Mouse (Mus musculus) gastrocnemius, adult 8-10 months (tissue): ENCODE data around the gene Anapc4. TPM values are rescaled to one million over a fixed set of nuclear protein-coding genes. Genes with fewer than 3 reads are reported as not detected.

Source experiments
- DNase-seq, 2 experiments: peaks; one replicate each; pipeline ENCODE4 v3.0.0; 2022; ENCODE audit warnings: low spot score in 2 of 2
- total RNA-seq, 4 experiments: library from RNA; stranded (reverse); gene quantifications; 2 replicates each; pipeline ENCODE4 v1.2.4; 2022

The Anapc4 gene
- total RNA-seq, 4 experiments from 2014 or later, result 24.9 to 35.0 (median 28.4) TPM

GRCm38 (mm10) chr5:52868918-52869703 lies 35.3 kb downstream of the Anapc4 start:
- DNase-seq, result no peak

- no peak for DNase-seq
Measured at GRCm38 (mm10) chr5:52871461-52871860, 37.6 kb downstream of the Anapc4 start.

- DNase-seq, result no peak
Measured at GRCm38 (mm10) chr5:52871986-52872385, 38.2 kb downstream of the Anapc4 start.

GRCm38 (mm10) chr5:52878847-52879246 lies 45.0 kb downstream of the Anapc4 start:
- no peak for DNase-seq

GRCm38 (mm10) chr5:52879926-52880325 lies 46.1 kb downstream of the Anapc4 start:
- DNase-seq, result no peak

- no peak for DNase-seq
Measured at GRCm38 (mm10) chr5:52882446-52882845, 48.6 kb downstream of the Anapc4 start.

GRCm38 (mm10) chr5:52887085-52887484 lies 53.3 kb downstream of the Anapc4 start:
- no peak for DNase-seq

GRCm38 (mm10) chr5:52889919-52890318 lies 56.1 kb downstream of the Anapc4 start:
- no peak for DNase-seq

- DNase-seq, result no peak
Measured at GRCm38 (mm10) chr5:52891949-52892835, 58.4 kb downstream of the Anapc4 start.

GRCm38 (mm10) chr5:52893938-52894337 lies 60.1 kb downstream of the Anapc4 start:
- no peak for DNase-seq

- no peak for DNase-seq
Measured at GRCm38 (mm10) chr5:52904246-52904645, 70.4 kb downstream of the Anapc4 start.

- no peak for DNase-seq
Measured at GRCm38 (mm10) chr5:52904671-52905070, 70.9 kb downstream of the Anapc4 start.

- no peak for DNase-seq
Measured at GRCm38 (mm10) chr5:52908246-52908645, 74.4 kb downstream of the Anapc4 start.

- no peak for DNase-seq
Measured at GRCm38 (mm10) chr5:52910159-52910591, 76.4 kb downstream of the Anapc4 start.

- DNase-seq, result no peak
Measured at GRCm38 (mm10) chr5:52911286-52911870, 77.6 kb downstream of the Anapc4 start.

- no peak for DNase-seq
Measured at GRCm38 (mm10) chr5:52913711-52914110, 79.9 kb downstream of the Anapc4 start.

- no peak for DNase-seq
Measured at GRCm38 (mm10) chr5:52916186-52916585, 82.4 kb downstream of the Anapc4 start.

Other genes with a start within 250 kb of the Anapc4 start
- gene Sepsecs, start 164.3 kb upstream of the Anapc4 start, total RNA-seq, result 1 to 10 TPM; 5.8 to 6.9 (median 6.3) TPM
- 1 to 10 TPM in 2 of 4 experiments, under 1 TPM in 2; 0.87 to 1.6 (median 1.1) TPM for gene Pi4k2b, start 92.4 kb upstream of the Anapc4 start, total RNA-seq
- 1 to 10 TPM; 2.8 to 5.8 (median 4.4) TPM for gene Zcchc4, start 58.6 kb upstream of the Anapc4 start, total RNA-seq
- gene Slc34a2, start 204.1 kb downstream of the Anapc4 start, total RNA-seq, result not detected